Mouse (Mus musculus): Measurements from ENCODE around the gene Npw. TPM values are rescaled to one million over a fixed set of nuclear protein-coding genes. Genes with fewer than 3 reads are reported as not detected.

Npw gene
- total and polyA plus RNA-seq, 2 experiments from 2014 or later, result 0.64 TPM; not detected in 1

DNA sequence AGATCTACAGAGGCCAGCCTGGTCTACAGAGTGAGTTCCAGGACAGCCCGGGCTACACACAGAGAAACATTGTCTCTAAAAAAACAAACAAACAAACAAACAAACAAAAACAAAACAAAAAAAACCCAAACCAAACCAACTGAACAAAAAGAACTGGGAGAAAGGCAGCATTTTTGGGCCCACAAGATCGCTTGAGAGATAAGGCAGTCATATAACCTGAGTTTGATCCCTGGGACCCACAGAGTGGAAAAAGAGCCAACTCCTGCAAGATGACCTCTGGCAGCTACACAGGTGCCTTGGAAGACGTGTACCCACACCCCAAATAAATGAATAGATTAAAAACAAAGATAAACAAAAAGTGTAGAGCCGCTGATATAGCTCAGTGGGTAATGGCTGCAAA lies 3.3 kb downstream of the Npw start:
- Histone ChIP-seq H3K9ac (no peak overlapping the region), H3K4me2 (ENCODE audit: low read depth) (no peak overlapping the region), H3K27me3 (ENCODE audit: insufficient read depth, low read length) (peaks cover 29% of the 10 kb centered on the region), H3K4me1 (ENCODE audit: insufficient read depth) (peaks cover 6% of the 10 kb centered on the region; the same call in 1 of the 2 replicates), H3K36me3 (ENCODE audit: insufficient read depth) (no peaks in the 10 kb centered on the region), H3K9me3 (ENCODE audit: low read length) (no peaks in the 10 kb centered on the region), H3K4me3 (ENCODE audit: low read depth, low read length) (no peak overlapping the region), H3K27ac (ENCODE audit: low read depth, low read length) (no peak overlapping the region)
- WGBS, result 78% methylated on average over 4 of the region's 4 CpGs
- no peak for DNase-seq
- no peak for TF ChIP-seq CTCF (IDR thresholded peaks at IDR 0.05; ENCODE audit: low read depth)
- no peak for ATAC-seq

DNA sequence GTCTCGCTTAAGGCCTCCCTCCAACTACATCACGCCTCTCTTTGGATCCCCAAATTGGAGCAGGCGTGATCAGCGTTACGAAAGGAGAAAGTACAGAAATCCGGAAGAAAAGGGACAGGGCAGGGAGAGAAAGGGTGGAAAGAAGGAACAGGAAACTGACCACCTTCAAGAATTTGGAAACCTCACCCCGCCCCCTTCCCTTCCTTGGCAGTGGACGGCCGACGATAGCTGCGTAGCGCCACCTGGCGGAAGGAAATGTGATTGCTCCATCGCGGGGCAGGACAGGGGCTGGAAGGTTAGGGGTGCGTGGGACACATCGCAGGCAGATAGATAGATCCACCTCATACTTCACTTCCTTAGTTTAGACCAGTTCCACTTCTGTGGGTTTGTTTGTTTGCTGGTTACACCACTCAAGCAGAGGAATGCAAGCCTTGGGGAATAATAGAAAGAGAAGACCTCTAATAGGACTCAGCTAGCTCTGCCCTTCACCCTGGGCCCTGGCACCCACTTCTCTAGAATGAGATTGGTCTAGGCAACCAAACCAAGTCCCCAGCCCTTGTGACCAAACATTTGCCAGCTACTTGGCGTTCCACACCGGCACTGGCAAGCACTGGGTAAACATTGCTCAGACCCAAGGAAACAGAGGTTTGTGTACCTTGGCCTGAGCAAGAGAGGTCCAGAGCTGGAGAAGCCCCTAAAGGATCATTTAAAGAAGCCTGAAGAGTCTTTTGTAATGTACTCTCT lies 4.1 kb downstream of the Npw start:
- Histone ChIP-seq H3K9me3 (ENCODE audit: low read length) (no peaks in the 10 kb centered on the region), H3K9ac (no peak overlapping the region), H3K27me3 (ENCODE audit: insufficient read depth, low read length) (peaks cover 24% of the 10 kb centered on the region), H3K27ac (ENCODE audit: low read depth, low read length) (no peak overlapping the region), H3K4me2 (ENCODE audit: low read depth) (peak overlapping the region; percentile 42), H3K4me3 (ENCODE audit: low read depth, low read length) (peak overlapping the region; percentile 20; the same call in 1 of the 2 replicates), H3K36me3 (ENCODE audit: insufficient read depth) (no peaks in the 10 kb centered on the region), H3K4me1 (ENCODE audit: insufficient read depth) (peaks cover 10% of the 10 kb centered on the region; the same call in 1 of the 2 replicates)
- DNase-seq (peak; percentile 81), ATAC-seq (peak; percentile 54; the same call in 1 of the 2 replicates)
- WGBS, result 5% methylated on average over 19 of the region's 19 CpGs
- TF ChIP-seq CTCF (IDR thresholded peaks at IDR 0.05; ENCODE audit: low read depth), result peak; percentile 90

DNA sequence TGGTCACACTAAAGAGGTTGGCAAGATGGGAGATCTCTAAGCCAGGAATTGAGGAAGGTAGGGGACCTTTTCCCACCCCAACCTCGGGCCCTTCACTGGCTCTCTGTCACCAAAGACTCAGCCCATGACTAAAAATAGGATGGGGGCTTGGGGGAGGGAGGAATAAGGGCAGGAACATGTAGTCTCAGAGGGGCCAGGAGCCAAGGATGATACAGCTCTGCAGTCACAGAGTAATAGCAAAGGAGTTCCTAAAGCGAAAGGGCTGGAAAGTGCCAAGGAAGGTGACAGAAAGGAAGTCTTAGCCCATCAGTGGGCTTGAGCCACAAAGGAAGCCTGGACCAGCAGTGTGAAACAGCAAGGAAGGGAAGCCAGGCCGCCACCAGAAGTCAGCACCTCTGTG lies 6.4 kb downstream of the Npw start:
- H3K9me3 ChIP-seq (ENCODE audit: low read length), result no peaks in the 10 kb centered on the region
- no peak overlapping the region for H3K9ac ChIP-seq
- no peaks in the 10 kb centered on the region for H3K36me3 ChIP-seq (ENCODE audit: insufficient read depth)
- no peak overlapping the region for H3K27ac ChIP-seq (ENCODE audit: low read depth, low read length)
- H3K4me2 ChIP-seq (ENCODE audit: low read depth), result no peak overlapping the region
- H3K27me3 ChIP-seq (ENCODE audit: insufficient read depth, low read length), result peaks cover 2% of the 10 kb centered on the region; the same call in 1 of the 2 replicates
- DNase-seq (no peak), ATAC-seq (no peak)
- no peak overlapping the region for H3K4me3 ChIP-seq (ENCODE audit: low read depth, low read length)
- 67% methylated on average over 3 of the region's 3 CpGs for WGBS
- TF ChIP-seq CTCF (IDR thresholded peaks at IDR 0.05; ENCODE audit: low read depth), result no peak
- peaks cover 4% of the 10 kb centered on the region; the same call in 1 of the 2 replicates for H3K4me1 ChIP-seq (ENCODE audit: insufficient read depth)

DNA sequence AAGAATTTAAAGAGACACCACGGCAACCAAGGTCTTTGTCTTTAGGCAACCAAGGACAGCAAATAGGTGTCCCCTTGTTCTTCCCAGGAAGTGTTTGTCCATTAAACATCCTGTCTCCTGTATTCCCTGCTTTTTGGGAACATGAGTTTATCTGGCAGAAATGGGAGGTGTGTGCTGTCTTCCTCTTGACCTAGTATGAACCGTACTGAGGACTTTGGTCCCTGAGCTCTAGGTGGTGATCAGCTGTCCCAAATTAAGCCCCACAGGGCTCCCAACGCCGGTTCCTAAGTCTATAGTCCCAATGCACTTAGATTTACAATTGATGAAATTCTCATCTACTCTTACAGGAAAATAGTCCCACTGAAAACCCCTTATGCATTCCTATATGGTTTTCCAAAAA lies 7.5 kb downstream of the Npw start:
- H3K27ac ChIP-seq (ENCODE audit: low read depth, low read length), result no peak overlapping the region
- no peak for DNase-seq
- no peaks in the 10 kb centered on the region for H3K9me3 ChIP-seq (ENCODE audit: low read length)
- H3K4me2 ChIP-seq (ENCODE audit: low read depth), result peak overlapping the region; percentile 99
- peak overlapping the region; percentile 70 for H3K4me3 ChIP-seq (ENCODE audit: low read depth, low read length)
- WGBS, result 78% methylated on average over 4 of the region's 4 CpGs
- H3K4me1 ChIP-seq (ENCODE audit: insufficient read depth), result peaks cover 4% of the 10 kb centered on the region; the same call in 1 of the 2 replicates
- H3K36me3 ChIP-seq (ENCODE audit: insufficient read depth), result no peaks in the 10 kb centered on the region
- no peaks in the 10 kb centered on the region; the same call in 1 of the 2 replicates for H3K27me3 ChIP-seq (ENCODE audit: insufficient read depth, low read length)
- no peak for ATAC-seq
- no peak overlapping the region for H3K9ac ChIP-seq
- TF ChIP-seq CTCF (IDR thresholded peaks at IDR 0.05; ENCODE audit: low read depth), result no peak

DNA sequence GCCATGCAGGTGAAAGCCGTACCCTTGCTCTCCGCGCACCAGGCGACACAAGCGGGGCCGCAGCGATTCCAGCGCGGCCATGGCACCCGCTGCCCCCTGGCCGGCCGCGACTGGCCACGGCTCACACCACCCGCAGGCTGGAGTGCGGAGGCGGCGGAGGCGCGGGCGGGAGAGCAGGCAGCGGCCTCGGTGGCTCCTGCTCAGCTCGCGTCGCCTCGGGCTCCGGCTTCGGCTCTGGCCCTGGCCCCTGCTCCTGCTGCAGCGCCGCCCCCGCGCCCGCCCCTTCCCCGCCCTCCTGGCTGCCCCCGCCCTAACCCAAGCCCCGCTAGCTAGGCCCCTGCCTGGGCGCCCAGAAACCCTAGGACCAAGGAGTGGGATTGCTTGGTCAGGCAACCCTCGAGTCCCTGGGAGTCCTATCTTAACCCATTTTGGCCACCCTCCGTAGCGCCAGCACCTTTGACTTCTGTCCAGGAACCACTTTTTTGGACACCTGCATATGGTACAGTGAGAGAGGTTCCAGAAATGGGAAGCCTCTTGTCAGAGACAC lies 8.1 kb downstream of the Npw start, which contains the start of gene Slc9a3r2:
Gene Slc9a3r2, minus strand, starts transcription at position 258 of the 547 bp plus-strand sequence.
- Histone ChIP-seq H3K27me3 (ENCODE audit: insufficient read depth, low read length) (no peaks in the 10 kb centered on the region; the same call in 1 of the 2 replicates), H3K27ac (ENCODE audit: low read depth, low read length) (peak within 1 kb of the TSS; percentile 57; the same call in 1 of the 2 replicates), H3K4me3 (ENCODE audit: low read depth, low read length) (peak within 1 kb of the TSS; percentile 70), H3K4me1 (ENCODE audit: insufficient read depth) (peaks cover 4% of the 10 kb centered on the region; the same call in 1 of the 2 replicates), H3K9ac (peak within 1 kb of the TSS; percentile 76), H3K36me3 (ENCODE audit: insufficient read depth) (no peaks in the 10 kb centered on the region), H3K4me2 (ENCODE audit: low read depth) (peak within 1 kb of the TSS; percentile 99), H3K9me3 (ENCODE audit: low read length) (no peaks in the 10 kb centered on the region)
- 3% methylated on average over 34 of the region's 41 CpGs for WGBS
- TF ChIP-seq CTCF (IDR thresholded peaks at IDR 0.05; ENCODE audit: low read depth), result no peak
- peak; percentile 44 for DNase-seq
- ATAC-seq, result peak; percentile 74

DNA sequence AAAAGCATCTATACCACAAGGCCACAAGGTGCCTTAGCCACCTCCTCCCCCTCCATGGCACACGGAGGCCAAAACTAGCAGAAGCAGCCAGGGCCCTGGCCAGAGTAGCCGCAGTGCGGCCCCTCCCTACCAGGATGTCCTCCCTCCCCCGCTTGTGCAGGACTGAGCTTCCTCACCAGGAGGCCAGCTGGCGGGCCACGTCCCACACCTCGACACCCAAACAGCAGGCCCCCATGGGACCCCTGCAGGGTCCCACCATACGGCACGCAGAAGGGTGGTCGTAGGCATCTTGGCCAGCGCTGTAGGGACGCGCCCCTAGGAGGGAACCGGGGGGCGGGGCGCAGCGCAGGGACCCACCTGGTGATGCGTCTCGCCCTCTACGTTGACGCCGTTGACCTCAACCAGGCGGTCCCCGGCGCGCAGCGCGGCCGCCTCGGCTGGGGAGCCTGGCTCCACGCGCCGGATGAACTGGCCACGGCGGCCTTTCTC lies 8.6 kb downstream of the Npw start:
- peak overlapping the region; percentile 57; the same call in 1 of the 2 replicates for H3K27ac ChIP-seq (ENCODE audit: low read depth, low read length)
- H3K27me3 ChIP-seq (ENCODE audit: insufficient read depth, low read length), result no peaks in the 10 kb centered on the region
- no peaks in the 10 kb centered on the region for H3K36me3 ChIP-seq (ENCODE audit: insufficient read depth)
- 2% methylated on average over 35 of the region's 35 CpGs for WGBS
- DNase-seq (peak; percentile 27), ATAC-seq (peak; percentile 58)
- peak overlapping the region; percentile 76 for H3K9ac ChIP-seq
- H3K4me3 ChIP-seq (ENCODE audit: low read depth, low read length), result peak overlapping the region; percentile 70
- peak overlapping the region; percentile 99 for H3K4me2 ChIP-seq (ENCODE audit: low read depth)
- no peaks in the 10 kb centered on the region for H3K9me3 ChIP-seq (ENCODE audit: low read length)
- TF ChIP-seq CTCF (IDR thresholded peaks at IDR 0.05; ENCODE audit: low read depth), result no peak
- peaks cover 4% of the 10 kb centered on the region; the same call in 1 of the 2 replicates for H3K4me1 ChIP-seq (ENCODE audit: insufficient read depth)

All from forebrain, postnatal 0 days (tissue).